Mouse (Mus musculus) midbrain, postnatal 0 days (tissue): ENCODE results near the gene Cdc42bpb. TPM values are rescaled to one million over a fixed set of nuclear protein-coding genes. Genes with fewer than 3 reads are reported as not detected.
A peak's percentile ranks its signal among the peaks of the same experiment; 100 is the strongest.

Experiments used
- ATAC-seq: fragments of 200-750 bp; cut with Nextera tagmentation; 2 replicates; pipeline ENCODE4 v1.8.0; 2017; ENCODE audit warnings: moderate number of reproducible peaks, mild to moderate bottlenecking, moderate TSS enrichment, moderate library complexity; ENCODE audit not compliant: low FRiP score
- DNase-seq: peaks from one replicate; pipeline ENCODE4 v3.0.0-alpha.2; 2015; ENCODE audit warnings: low spot score
- H3K27ac ChIP-seq: fragments of 300-500 bp; sonication (generic); 2 replicates; pipeline ENCODE4 v1.5.1; 2014; ENCODE audit warnings: low read depth, mild to moderate bottlenecking, low read length, mixed read lengths
- H3K27me3 ChIP-seq: fragments of 300-500 bp; sonication (generic); 2 replicates; pipeline ENCODE4 v1.6.1; 2014; ENCODE audit warnings: low read length, control low read depth, mixed read lengths; ENCODE audit not compliant: insufficient read depth
- H3K36me3 ChIP-seq: fragments of 300-500 bp; sonication (generic); 2 replicates; pipeline ENCODE4 v1.6.1; 2014; ENCODE audit warnings: low read length, control low read depth, mixed read lengths; ENCODE audit not compliant: insufficient read depth
- H3K4me1 ChIP-seq: fragments of 300-500 bp; sonication (generic); 2 replicates; pipeline ENCODE4 v1.6.1; 2014; ENCODE audit warnings: mild to moderate bottlenecking, control low read depth, antibody characterized with exemption, low read length, mixed read lengths; ENCODE audit not compliant: insufficient read depth
- H3K4me2 ChIP-seq: fragments of 300-500 bp; sonication (generic); 2 replicates; pipeline ENCODE4 v1.6.1; 2014; ENCODE audit warnings: low read depth, mild to moderate bottlenecking, low read length, mixed read lengths; ENCODE audit not compliant: poor library complexity, severe bottlenecking
- H3K4me3 ChIP-seq: fragments of 300-500 bp; sonication (generic); 2 replicates; pipeline ENCODE4 v1.5.1; 2014; ENCODE audit warnings: low read depth, mild to moderate bottlenecking, low read length, moderate library complexity
- H3K9ac ChIP-seq: fragments of 300-500 bp; sonication (generic); replicated peaks from 2 replicates; pipeline ENCODE4 v1.6.1; 2014; ENCODE audit warnings: mild to moderate bottlenecking, low read length, moderate library complexity, mixed read lengths; ENCODE audit not compliant: poor library complexity, severe bottlenecking
- H3K9me3 ChIP-seq: fragments of 300-500 bp; sonication (generic); 2 replicates; pipeline ENCODE4 v1.6.1; 2016; ENCODE audit warnings: low read length, control low read depth
- CTCF ChIP-seq: IDR thresholded peaks from 2 replicates; pipeline ENCODE4 v1.5.1; 2016; ENCODE audit warnings: antibody characterized with exemption, mild to moderate bottlenecking
- WGBS: fragments of 180-500 bp; shearing (Covaris S2); extraction: QIAGEN DNeasy Blood & Tissue Kit; methylation state at CpG from one replicate; pipeline ENCODE4 v1.1.7; 2014; 5-methylcytosine and 5-hydroxymethylcytosine counted together
- polyA plus RNA-seq: library from polyadenylated mRNA; unstranded; fragments of >200 nt; fragmentation: Nextera tagmentation; extraction: Ambion mirVana; gene quantifications from 2 replicates; pipeline ENCODE4 v1.2.1, GENCODE M21; 2015
- total RNA-seq: library from RNA; depleted of rRNA; stranded (reverse); fragments of >200 nt; gene quantifications from 2 replicates; pipeline ENCODE4 v1.2.3, GENCODE M21; 2014

The Cdc42bpb gene
- total and polyA plus RNA-seq, 2 experiments from 2014 or later: 35.4 to 259 TPM

GRCm38 (mm10) chr12:111377986-111378490, 520 bp upstream of the Cdc42bpb start:
- DNase-seq: peak; percentile 61
- Histone ChIP-seq H3K4me1 (peaks cover 5% of the 10 kb centered on the region; the same call in 1 of the 2 replicates), H3K27me3 (no peaks in the 10 kb centered on the region), H3K4me3 (peak overlapping the region; percentile 75), H3K9me3 (no peaks in the 10 kb centered on the region), H3K4me2 (peak overlapping the region; percentile 88), H3K9ac (peak overlapping the region; percentile 97), H3K27ac (peak overlapping the region; percentile 89), H3K36me3 (no peaks in the 10 kb centered on the region)
- under 1% methylated on average over 27 of the region's 32 CpGs for WGBS
- ATAC-seq: peak; percentile 81
- no peak for TF ChIP-seq CTCF

GRCm38 (mm10) chr12:111376826-111377331, 639 bp downstream of the Cdc42bpb start:
- Histone ChIP-seq H3K4me3 (peak overlapping the region; percentile 75), H3K9ac (peak overlapping the region; percentile 97), H3K4me1 (peaks cover 5% of the 10 kb centered on the region; the same call in 1 of the 2 replicates), H3K36me3 (no peaks in the 10 kb centered on the region), H3K9me3 (no peaks in the 10 kb centered on the region), H3K27me3 (no peaks in the 10 kb centered on the region), H3K27ac (peak overlapping the region; percentile 89), H3K4me2 (peak overlapping the region; percentile 88)
- WGBS: 0% methylated on average over 31 of the region's 49 CpGs
- DNase-seq (peak; percentile 21), ATAC-seq (peak; percentile 27)
- no peak for TF ChIP-seq CTCF

GRCm38 (mm10) chr12:111376053-111376452, 1.5 kb downstream of the Cdc42bpb start:
- TF ChIP-seq CTCF: no peak
- WGBS: 30% methylated on average over 6 of the region's 6 CpGs
- DNase-seq (no peak), ATAC-seq (no peak)
- no peaks in the 10 kb centered on the region for H3K27me3 ChIP-seq
- H3K4me2 ChIP-seq: peak overlapping the region; percentile 88
- peak overlapping the region; percentile 39; the same call in 1 of the 2 replicates for H3K27ac ChIP-seq
- no peaks in the 10 kb centered on the region for H3K36me3 ChIP-seq
- H3K9ac ChIP-seq: peak overlapping the region; percentile 97
- peak overlapping the region; percentile 75 for H3K4me3 ChIP-seq
- peaks cover 5% of the 10 kb centered on the region; the same call in 1 of the 2 replicates for H3K4me1 ChIP-seq
- no peaks in the 10 kb centered on the region for H3K9me3 ChIP-seq

GRCm38 (mm10) chr12:111375559-111375958, 2.0 kb downstream of the Cdc42bpb start:
- peak overlapping the region; percentile 39; the same call in 1 of the 2 replicates for H3K27ac ChIP-seq
- 69% methylated on average over 12 of the region's 12 CpGs for WGBS
- peak overlapping the region; percentile 88 for H3K4me2 ChIP-seq
- no peaks in the 10 kb centered on the region for H3K27me3 ChIP-seq
- H3K9ac ChIP-seq: peak overlapping the region; percentile 97
- H3K9me3 ChIP-seq: no peaks in the 10 kb centered on the region
- H3K4me1 ChIP-seq: peaks cover 5% of the 10 kb centered on the region; the same call in 1 of the 2 replicates
- peak overlapping the region; percentile 75 for H3K4me3 ChIP-seq
- no peak for TF ChIP-seq CTCF
- no peak for ATAC-seq
- no peaks in the 10 kb centered on the region for H3K36me3 ChIP-seq
- DNase-seq: no peak

GRCm38 (mm10) chr12:111374727-111375126, 2.8 kb downstream of the Cdc42bpb start:
- no peak for ATAC-seq
- Histone ChIP-seq H3K4me1 (peaks cover 5% of the 10 kb centered on the region; the same call in 1 of the 2 replicates), H3K9me3 (no peaks in the 10 kb centered on the region), H3K27ac (no peak overlapping the region), H3K4me2 (peak overlapping the region; percentile 88; the same call in 1 of the 2 replicates), H3K9ac (no peak overlapping the region), H3K4me3 (no peak overlapping the region), H3K27me3 (no peaks in the 10 kb centered on the region), H3K36me3 (no peaks in the 10 kb centered on the region)
- no peak for DNase-seq
- no peak for TF ChIP-seq CTCF
- 73% methylated on average over 10 of the region's 10 CpGs for WGBS

GRCm38 (mm10) chr12:111373411-111373810, 4.1 kb downstream of the Cdc42bpb start:
- no peak for TF ChIP-seq CTCF
- H3K27ac ChIP-seq: no peak overlapping the region
- 85% methylated on average over 6 of the region's 6 CpGs for WGBS

More at GRCm38 (mm10) chr12:111373411-111373810, 4.1 kb downstream of the Cdc42bpb start:
- no peak overlapping the region for H3K4me2 ChIP-seq
- DNase-seq: no peak
- H3K4me1 ChIP-seq: peaks cover 7% of the 10 kb centered on the region; the same call in 1 of the 2 replicates
- H3K36me3 ChIP-seq: no peaks in the 10 kb centered on the region
- no peak overlapping the region for H3K4me3 ChIP-seq
- no peak for ATAC-seq
- H3K9me3 ChIP-seq: no peaks in the 10 kb centered on the region
- H3K27me3 ChIP-seq: no peaks in the 10 kb centered on the region
- no peak overlapping the region for H3K9ac ChIP-seq
